In genomic region chr8:44991700-44992487, GRCm38 (mm10) we compare ENCODE assay signal across 11 mouse cellular contexts. TPM values are rescaled to one million over a fixed set of nuclear protein-coding genes. Genes with fewer than 3 reads are reported as not detected.
A peak's percentile ranks its signal among the peaks of the same experiment; 100 is the strongest.
DNase-seq lines count a peak whose midpoint lies in the region; ATAC-seq lines count a peak whose summit lies in the region.
"Had no signal": no experiment of that assay in that cellular context is flagged by ENCODE, and none has a peak within 500 bp of the region (broad histone marks: within the 10 kb centered on the region; RNA-seq: fewer than 3 reads in every experiment).

No protein-coding gene starts in this region.

- H3K27me3 ChIP-seq in hindbrain, embryonic 10.5 days (ENCODE audit: insufficient read depth, poor library complexity, severe bottlenecking), result no peaks in the 10 kb centered on the region
- H3K27me3 ChIP-seq in hindbrain, embryonic 16.5 days (replicated peaks; ENCODE audit: control insufficient read depth, insufficient read depth, low read length), result no peaks in the 10 kb centered on the region
- no peaks in the 10 kb centered on the region for H3K27me3 ChIP-seq in embryonic facial prominence, embryonic 14.5 days (replicated peaks; ENCODE audit: control insufficient read depth, insufficient read depth, low read length)
- H3K27me3 ChIP-seq in forebrain, embryonic 16.5 days (replicated peaks; ENCODE audit: control insufficient read depth, insufficient read depth, low read length), result no peaks in the 10 kb centered on the region
- peaks cover 6% of the 10 kb centered on the region for H3K27me3 ChIP-seq in neural tube, embryonic 13.5 days

- H3K9ac ChIP-seq in hindbrain, embryonic 16.5 days (ENCODE audit: low read depth, low read length), result no peak overlapping the region
- H3K9ac ChIP-seq in embryonic facial prominence, embryonic 14.5 days (ENCODE audit: low read depth, low read length), result no peak overlapping the region
- no peak overlapping the region for H3K9ac ChIP-seq in forebrain, embryonic 16.5 days (replicated peaks; ENCODE audit: low read depth, low read length)
- H3K9ac ChIP-seq in neural tube, embryonic 13.5 days, result no peak overlapping the region
- H3K9ac ChIP-seq: liver, postnatal 0 days had no signal

- H3K9me3 ChIP-seq in hindbrain, embryonic 10.5 days, result no peaks in the 10 kb centered on the region
- H3K9me3 ChIP-seq in hindbrain, embryonic 16.5 days (ENCODE audit: control insufficient read depth, low read length), result no peaks in the 10 kb centered on the region
- no peaks in the 10 kb centered on the region for H3K9me3 ChIP-seq in embryonic facial prominence, embryonic 14.5 days (ENCODE audit: control insufficient read depth, low read length)
- H3K9me3 ChIP-seq in forebrain, embryonic 16.5 days (ENCODE audit: control insufficient read depth, low read length), result no peaks in the 10 kb centered on the region
- no peaks in the 10 kb centered on the region for H3K9me3 ChIP-seq in neural tube, embryonic 13.5 days

- no peak for DNase-seq in hindbrain, embryonic 10.5 days (ENCODE audit: low spot score)
- DNase-seq in embryonic facial prominence, embryonic 14.5 days (ENCODE audit: low spot score), result peak; percentile 50
- no peak for DNase-seq in urinary bladder, postnatal 36 days (ENCODE audit: low spot score in 2 of 2)
- no peak for DNase-seq in left cerebral cortex, adult 18-20 months (ENCODE audit: low spot score in 2 of 2)
- DNase-seq: kidney, adult 18-20 months; liver, postnatal 0 days; right cerebral cortex, postnatal 14 days; thymus, adult 18-20 months had no signal

- no peak for ATAC-seq in hindbrain, embryonic 16.5 days
- ATAC-seq in embryonic facial prominence, embryonic 14.5 days (ENCODE audit: low read depth), result no peak
- ATAC-seq in forebrain, embryonic 16.5 days, result 0 out of 2 replicates have a peak, but pooled peaks have one; percentile 32
- peak; percentile 41; the same call in 1 of the 2 replicates for ATAC-seq in neural tube, embryonic 13.5 days (ENCODE audit: low read depth)
- ATAC-seq: liver, postnatal 0 days had no signal

- H3K4me1 ChIP-seq in hindbrain, embryonic 10.5 days (replicated peaks), result peaks cover 60% of the 10 kb centered on the region
- peaks cover 14% of the 10 kb centered on the region for H3K4me1 ChIP-seq in hindbrain, embryonic 16.5 days (ENCODE audit: control insufficient read depth, insufficient read depth, low read depth, low read length)
- H3K4me1 ChIP-seq in embryonic facial prominence, embryonic 14.5 days (ENCODE audit: control insufficient read depth, insufficient read depth, low read length), result peaks cover 23% of the 10 kb centered on the region
- peaks cover 10% of the 10 kb centered on the region; the same call in 1 of the 2 replicates for H3K4me1 ChIP-seq in forebrain, embryonic 16.5 days (replicated peaks; ENCODE audit: control insufficient read depth, insufficient read depth, low read length)
- H3K4me1 ChIP-seq in neural tube, embryonic 13.5 days (replicated peaks), result peaks cover 43% of the 10 kb centered on the region

- H3K36me3 ChIP-seq in hindbrain, embryonic 10.5 days, result peaks cover 24% of the 10 kb centered on the region
- H3K36me3 ChIP-seq in hindbrain, embryonic 16.5 days (ENCODE audit: control insufficient read depth, insufficient read depth, low read length), result no peaks in the 10 kb centered on the region
- peaks cover 17% of the 10 kb centered on the region for H3K36me3 ChIP-seq in embryonic facial prominence, embryonic 14.5 days (ENCODE audit: control insufficient read depth, insufficient read depth, low read length)
- no peaks in the 10 kb centered on the region for H3K36me3 ChIP-seq in forebrain, embryonic 16.5 days (ENCODE audit: control insufficient read depth, insufficient read depth)
- peaks cover 5% of the 10 kb centered on the region; the same call in 1 of the 2 replicates for H3K36me3 ChIP-seq in neural tube, embryonic 13.5 days

- H3K4me2 ChIP-seq in hindbrain, embryonic 16.5 days (ENCODE audit: low read length), result no peak overlapping the region
- H3K4me2 ChIP-seq in embryonic facial prominence, embryonic 14.5 days (ENCODE audit: low read depth, low read length), result no peak overlapping the region
- 0 out of 2 replicates have a peak overlapping the region, but pooled peaks have one; percentile 1 for H3K4me2 ChIP-seq in forebrain, embryonic 16.5 days (ENCODE audit: low read length)
- peak overlapping the region; percentile 14 for H3K4me2 ChIP-seq in neural tube, embryonic 13.5 days

- no peak overlapping the region for H3K4me3 ChIP-seq in hindbrain, embryonic 10.5 days
- H3K4me3 ChIP-seq in hindbrain, embryonic 16.5 days (ENCODE audit: low read length), result no peak overlapping the region
- no peak overlapping the region for H3K4me3 ChIP-seq in embryonic facial prominence, embryonic 14.5 days (ENCODE audit: low read depth, low read length)
- no peak overlapping the region for H3K4me3 ChIP-seq in forebrain, embryonic 16.5 days (replicated peaks; ENCODE audit: low read length)
- no peak overlapping the region for H3K4me3 ChIP-seq in neural tube, embryonic 13.5 days

- H3K27ac ChIP-seq in hindbrain, embryonic 10.5 days, result peak overlapping the region; percentile 64
- H3K27ac ChIP-seq in hindbrain, embryonic 16.5 days (ENCODE audit: low read depth, low read length), result no peak overlapping the region; the same call in 1 of the 2 replicates
- H3K27ac ChIP-seq in embryonic facial prominence, embryonic 14.5 days (replicated peaks; ENCODE audit: low read depth, low read length), result no peak overlapping the region
- H3K27ac ChIP-seq in forebrain, embryonic 16.5 days (ENCODE audit: low read length), result no peak overlapping the region
- no peak overlapping the region for H3K27ac ChIP-seq in neural tube, embryonic 13.5 days (replicated peaks)

- WGBS in hindbrain, embryonic 10.5 days, result 35% methylated on average over 21 of the region's 21 CpGs
- 33% methylated on average over 21 of the region's 21 CpGs for WGBS in hindbrain, embryonic 16.5 days
- 38% methylated on average over 21 of the region's 21 CpGs for WGBS in embryonic facial prominence, embryonic 14.5 days
- 18% methylated on average over 21 of the region's 21 CpGs for WGBS in forebrain, embryonic 16.5 days
- 26% methylated on average over 21 of the region's 21 CpGs for WGBS in neural tube, embryonic 13.5 days

RNA-seq across cellular contexts. Expression of gene Fat1, which starts 56.6 kb away (rescaled TPM):
- polyA plus RNA-seq in hindbrain, embryonic 10.5 days (2016; fragmentation: Nextera tagmentation; extraction: Ambion mirVana), result 12.5 and 15.7 TPM in 2 replicates
- 14.8 and 16.0 TPM in 2 replicates for polyA plus RNA-seq in hindbrain, embryonic 16.5 days (2015; fragmentation: Nextera tagmentation; extraction: Ambion mirVana)
- 40.7 and 42.7 TPM in 2 replicates for polyA plus RNA-seq in embryonic facial prominence, embryonic 14.5 days (2014; fragmentation: Nextera tagmentation; extraction: Ambion mirVana)
- polyA plus RNA-seq in forebrain, embryonic 16.5 days (2015; fragmentation: Nextera tagmentation; extraction: Ambion mirVana), result 8.7 and 10.4 TPM in 2 replicates
- 11.9 and 12.1 TPM in 2 replicates for polyA plus RNA-seq in neural tube, embryonic 13.5 days (2015; fragmentation: Nextera tagmentation; extraction: Ambion mirVana)
- 10 to 100 TPM; 28.5 to 30.1 TPM for total RNA-seq in left cerebral cortex, adult 18-20 months (2021)

Comparison
In these comparisons a context has a peak if more than half of its experiments do, and no peak if none do; other contexts are left out.
1. ATAC-seq: peak in forebrain, embryonic 16.5 days (single experiment) and neural tube, embryonic 13.5 days (single experiment); none in hindbrain, embryonic 16.5 days (single experiment) and embryonic facial prominence, embryonic 14.5 days (single experiment).
2. H3K4me2 ChIP-seq: peak in forebrain, embryonic 16.5 days (single experiment) and neural tube, embryonic 13.5 days (single experiment); none in hindbrain, embryonic 16.5 days (single experiment) and embryonic facial prominence, embryonic 14.5 days (single experiment).